Mouse (Mus musculus): Measurements from ENCODE around the gene Igsf9.

DNA sequence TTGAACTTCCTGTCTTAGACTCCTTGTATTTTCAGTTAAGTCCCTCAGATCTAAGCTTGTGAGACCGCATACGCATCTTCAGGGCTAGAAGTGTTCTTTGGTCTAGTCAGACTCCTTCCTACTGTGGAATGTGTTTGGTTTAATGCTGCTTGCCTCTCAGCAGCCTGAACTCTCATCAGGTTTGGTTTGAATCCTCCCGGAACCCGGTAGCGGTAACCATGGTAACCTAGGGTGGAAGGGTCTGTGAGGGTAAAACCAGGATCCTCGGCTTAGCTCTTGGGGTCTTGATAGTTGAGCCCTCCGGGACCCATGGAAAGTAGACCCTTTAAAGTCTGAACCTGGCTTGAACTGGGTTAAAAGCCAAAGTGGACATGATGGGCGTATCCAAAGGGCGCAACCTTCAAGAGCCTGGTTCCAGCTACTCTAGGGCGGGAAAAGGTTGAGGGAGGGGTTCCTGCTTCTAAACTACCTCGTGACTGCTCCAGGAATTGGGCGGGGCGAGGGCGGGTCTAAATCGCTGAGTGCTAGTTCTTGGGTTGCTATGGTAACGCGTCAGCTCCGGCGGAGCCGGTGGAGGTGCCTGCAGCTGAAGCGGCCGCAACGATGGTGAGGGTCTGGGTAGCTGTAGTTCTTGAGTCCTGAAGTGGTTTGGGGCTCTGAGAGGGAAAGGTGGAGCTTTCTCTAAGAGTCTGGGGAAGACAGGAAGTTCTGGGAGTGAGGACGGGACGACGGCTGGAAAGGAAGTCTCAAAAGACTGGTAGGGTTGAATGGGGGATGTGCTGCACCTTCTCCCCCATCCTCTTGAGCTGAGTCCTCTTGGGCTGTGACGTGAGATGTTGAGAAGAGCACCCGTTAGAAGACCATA, 39.2 kb downstream of the Igsf9 start, which contains the start of gene Cfap45:
- TF ChIP-seq POLR2A (IDR thresholded peaks at IDR 0.05; ENCODE audit: borderline replicate concordance, insufficient read depth, low read length): no peak
- TF ChIP-seq CTCF (IDR thresholded peaks at IDR 0.05; ENCODE audit: borderline replicate concordance, insufficient read depth, low read depth, low read length): no peak
